Mouse (Mus musculus): ENCODE results near the gene Hspb7.
A peak's percentile ranks its signal among the peaks of the same experiment; 100 is the strongest.

Hspb7 gene

GRCm38 (mm10) chr4:141420192-141420829, at the start of gene Hspb7:
Hspb7 (plus strand) TSS chr4:141420779.
- no peak for DNase-seq (ENCODE audit: low spot score)

- DNase-seq (ENCODE audit: low spot score) = no peak
These were observed 48.2 kb upstream of the Hspb7 start for GRCm38 (mm10) chr4:141372426-141372825.

- no peak for DNase-seq (ENCODE audit: low spot score)
These were observed 40.9 kb upstream of the Hspb7 start for GRCm38 (mm10) chr4:141379674-141380073.

GRCm38 (mm10) chr4:141382406-141382805, 38.2 kb upstream of the Hspb7 start:
- DNase-seq (ENCODE audit: low spot score) = no peak

GRCm38 (mm10) chr4:141385275-141385674, 35.3 kb upstream of the Hspb7 start:
- peak; percentile 53 for DNase-seq (ENCODE audit: low spot score)

- no peak for DNase-seq (ENCODE audit: low spot score)
These were observed 34.4 kb upstream of the Hspb7 start for GRCm38 (mm10) chr4:141386150-141386549.

GRCm38 (mm10) chr4:141387093-141387784, 33.3 kb upstream of the Hspb7 start:
- peak; percentile 45 for DNase-seq (ENCODE audit: low spot score)

GRCm38 (mm10) chr4:141387933-141388332, 32.6 kb upstream of the Hspb7 start:
- DNase-seq (ENCODE audit: low spot score) = no peak

GRCm38 (mm10) chr4:141389366-141390150, 31.0 kb upstream of the Hspb7 start:
- no peak for DNase-seq (ENCODE audit: low spot score)

GRCm38 (mm10) chr4:141391293-141391692, 29.3 kb upstream of the Hspb7 start:
- no peak for DNase-seq (ENCODE audit: low spot score)

GRCm38 (mm10) chr4:141394751-141395150, 25.8 kb upstream of the Hspb7 start:
- DNase-seq (ENCODE audit: low spot score) = no peak

- DNase-seq (ENCODE audit: low spot score) = no peak
These were observed 22.7 kb upstream of the Hspb7 start for GRCm38 (mm10) chr4:141397861-141398260.

- no peak for DNase-seq (ENCODE audit: low spot score)
These were observed 22.0 kb upstream of the Hspb7 start, which contains the start of gene Clcnka for GRCm38 (mm10) chr4:141398545-141398944. Clcnka (minus strand) TSS chr4:141398724.

- no peak for DNase-seq (ENCODE audit: low spot score)
These were observed 20.4 kb upstream of the Hspb7 start for GRCm38 (mm10) chr4:141400171-141400570.

GRCm38 (mm10) chr4:141404518-141405313, 15.9 kb upstream of the Hspb7 start:
- peak; percentile 78 for DNase-seq (ENCODE audit: low spot score)

- no peak for DNase-seq (ENCODE audit: low spot score)
These were observed 15.3 kb upstream of the Hspb7 start for GRCm38 (mm10) chr4:141405314-141405622.

- no peak for DNase-seq (ENCODE audit: low spot score)
These were observed 13.9 kb upstream of the Hspb7 start for GRCm38 (mm10) chr4:141406516-141407299.

GRCm38 (mm10) chr4:141408577-141408976, 12.0 kb upstream of the Hspb7 start:
- DNase-seq (ENCODE audit: low spot score) = no peak

GRCm38 (mm10) chr4:141411430-141411992, 9.1 kb upstream of the Hspb7 start:
- DNase-seq (ENCODE audit: low spot score) = no peak

GRCm38 (mm10) chr4:141415924-141416323, 4.7 kb upstream of the Hspb7 start, which contains the start of gene Clcnkb:
Clcnkb (minus strand) TSS chr4:141416014.
- DNase-seq (ENCODE audit: low spot score) = no peak
